Mouse (Mus musculus): ENCODE measurements around the gene Aqr. TPM values are rescaled to one million over a fixed set of nuclear protein-coding genes. Genes with fewer than 3 reads are reported as not detected.

Gene Aqr
- polyA plus RNA-seq, 1 experiment from 2014 or later, result 45.2 TPM

GRCm38 (mm10) chr2:114051871-114052241, 135.0 kb downstream of the Aqr start:
- H3K4me1 ChIP-seq, result peaks cover 6% of the 10 kb centered on the region; the same call in 1 of the 2 replicates
- WGBS, result 92% methylated on average over 14 of the region's 14 CpGs
- no peaks in the 10 kb centered on the region for H3K27me3 ChIP-seq (ENCODE audit: low read depth, poor library complexity, severe bottlenecking)
- H3K36me3 ChIP-seq, result no peaks in the 10 kb centered on the region
- no peak for DNase-seq (ENCODE audit: low spot score)
- H3K9me3 ChIP-seq (replicated peaks), result no peaks in the 10 kb centered on the region
- H3K27ac ChIP-seq (replicated peaks), result no peak overlapping the region
- no peak overlapping the region for H3K4me3 ChIP-seq

Small RNA genes lying within 50 kb of the gene (microRNA-seq; reads per million reads assigned to microRNA genes)
- gene Mir7002, result 0.90 reads per million

Other genes with a start within 250 kb of the Aqr start
- gene Gjd2, start 173.4 kb downstream of the Aqr start, polyA plus RNA-seq (2016; fragmentation: Nextera tagmentation; extraction: Ambion mirVana), result 0.44 and 1.1 TPM in 2 replicates
- 3.1 and 3.6 TPM in 2 replicates for gene Actc1, start 133.5 kb downstream of the Aqr start, polyA plus RNA-seq (2016; fragmentation: Nextera tagmentation; extraction: Ambion mirVana)
- gene Zfp770, start 14.4 kb upstream of the Aqr start, polyA plus RNA-seq (2016; fragmentation: Nextera tagmentation; extraction: Ambion mirVana), result 2.5 and 2.6 TPM in 2 replicates

Data from midbrain, embryonic 10.5 days (tissue).